Comparison of ENCODE assay signal across 9 mouse cellular contexts in the genomic region with DNA sequence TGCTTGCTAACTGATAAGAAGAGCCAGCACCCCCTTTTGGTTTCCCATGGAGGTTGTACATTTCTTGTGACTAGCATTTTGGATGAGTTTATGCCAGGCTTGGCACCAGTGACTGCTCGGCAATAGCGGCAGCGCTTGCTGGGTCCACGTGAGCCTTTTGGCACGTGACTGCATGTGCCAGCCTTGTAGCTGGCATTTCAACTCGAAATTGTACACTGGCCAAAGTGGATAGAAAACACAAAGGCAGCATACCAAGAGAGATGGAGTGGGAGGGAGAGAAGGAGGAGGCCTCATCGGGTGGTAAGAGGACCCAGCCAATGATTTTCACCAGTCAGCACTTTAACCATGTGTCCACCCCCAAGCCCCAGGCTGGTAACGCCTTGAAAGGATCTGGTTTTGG. TPM values are rescaled to one million over a fixed set of nuclear protein-coding genes. Genes with fewer than 3 reads are reported as not detected.
DNase-seq lines count a peak whose midpoint lies in the region; ATAC-seq lines count a peak whose summit lies in the region.
"Had no signal": no experiment of that assay in that cellular context is flagged by ENCODE, and none has a peak within 500 bp of the region (broad histone marks: within the 10 kb centered on the region; RNA-seq: fewer than 3 reads in every experiment).

No protein-coding gene starts in this region.

- H3K9ac ChIP-seq in neural tube, embryonic 13.5 days = no peak overlapping the region
- H3K9ac ChIP-seq in neural tube, embryonic 15.5 days (replicated peaks) = no peak overlapping the region
- H3K9ac ChIP-seq: lung, embryonic 15.5 days had no signal

- ATAC-seq in neural tube, embryonic 13.5 days (ENCODE audit: low read depth) = peak; percentile 28; the same call in 1 of the 2 replicates
- peak; percentile 76 for ATAC-seq in neural tube, embryonic 15.5 days (ENCODE audit: low FRiP score)

- H3K4me2 ChIP-seq in neural tube, embryonic 13.5 days = no peak overlapping the region
- no peak overlapping the region for H3K4me2 ChIP-seq in neural tube, embryonic 15.5 days
- H3K4me2 ChIP-seq: lung, embryonic 15.5 days had no signal

- no peaks in the 10 kb centered on the region for H3K36me3 ChIP-seq in neural tube, embryonic 13.5 days
- H3K36me3 ChIP-seq in neural tube, embryonic 15.5 days = no peaks in the 10 kb centered on the region
- H3K36me3 ChIP-seq: lung, embryonic 15.5 days had no signal

- WGBS in neural tube, embryonic 13.5 days = 65% methylated on average over 8 of the region's 8 CpGs
- WGBS in neural tube, embryonic 15.5 days = 51% methylated on average over 8 of the region's 8 CpGs

- DNase-seq in neural tube, embryonic 10.5 days (ENCODE audit: extremely low spot score, low spot score) = no peak
- peak; percentile 83 for DNase-seq in cerebellum, postnatal 14 days
- DNase-seq in layer of hippocampus, postnatal 14 days (ENCODE audit: low spot score in 2 of 2) = peak; percentile 58 to 81
- no peak for DNase-seq in thymus, postnatal 10 days (ENCODE audit: low spot score in 2 of 2)
- DNase-seq in spleen, postnatal 4 days (ENCODE audit: low spot score in 2 of 2) = no peak

- H3K27me3 ChIP-seq in neural tube, embryonic 13.5 days = peaks cover 2% of the 10 kb centered on the region; the same call in 1 of the 2 replicates
- no peaks in the 10 kb centered on the region for H3K27me3 ChIP-seq in neural tube, embryonic 15.5 days (replicated peaks)
- H3K27me3 ChIP-seq: lung, embryonic 15.5 days had no signal

- H3K4me1 ChIP-seq in neural tube, embryonic 13.5 days (replicated peaks) = peaks cover 20% of the 10 kb centered on the region
- peaks cover 20% of the 10 kb centered on the region for H3K4me1 ChIP-seq in neural tube, embryonic 15.5 days
- H3K4me1 ChIP-seq: lung, embryonic 15.5 days had no signal

- H3K4me3 ChIP-seq in neural tube, embryonic 13.5 days = no peak overlapping the region
- no peak overlapping the region for H3K4me3 ChIP-seq in neural tube, embryonic 15.5 days (replicated peaks)
- H3K4me3 ChIP-seq: lung, embryonic 15.5 days had no signal

- no peak overlapping the region for H3K27ac ChIP-seq in neural tube, embryonic 13.5 days (replicated peaks)
- H3K27ac ChIP-seq in neural tube, embryonic 15.5 days (replicated peaks) = no peak overlapping the region
- H3K27ac ChIP-seq: lung, embryonic 15.5 days had no signal

- H3K9me3 ChIP-seq in neural tube, embryonic 13.5 days = no peaks in the 10 kb centered on the region
- no peaks in the 10 kb centered on the region for H3K9me3 ChIP-seq in neural tube, embryonic 15.5 days (replicated peaks)
- H3K9me3 ChIP-seq: lung, embryonic 15.5 days had no signal

RNA-seq across cellular contexts. Expression of gene Gpr6, which starts 34.4 kb away (rescaled TPM):
- 0.22 TPM in 1 of 2 replicates, not detected in the other for polyA plus RNA-seq in neural tube, embryonic 13.5 days (2015; fragmentation: Nextera tagmentation; extraction: Ambion mirVana)
- total RNA-seq in layer of hippocampus, postnatal 14 days (2021) = 1 to 10 TPM; 2.4 to 3.3 TPM
- polyA plus RNA-seq in neural tube, embryonic 15.5 days (2015; fragmentation: Nextera tagmentation; extraction: Ambion mirVana) = 0.63 and 0.84 TPM in 2 replicates
- polyA plus RNA-seq: heart, embryonic 14.5 days; lung, embryonic 15.5 days had no signal

Comparison
In these comparisons a context has a peak if more than half of its experiments do, and no peak if none do; other contexts are left out.
1. DNase-seq: peak in cerebellum, postnatal 14 days (2 of 2) and layer of hippocampus, postnatal 14 days (2 of 2); none in neural tube, embryonic 10.5 days (single experiment), thymus, postnatal 10 days (0 of 2) and spleen, postnatal 4 days (0 of 2).